Mouse (Mus musculus) liver, adult 2 months (tissue): ENCODE measurements around the gene Mapk11. TPM values are rescaled to one million over a fixed set of nuclear protein-coding genes. Genes with fewer than 3 reads are reported as not detected.
A peak's percentile ranks its signal among the peaks of the same experiment; 100 is the strongest.

Source experiments
- DNase-seq: peaks from one replicate; pipeline ENCODE4 v3.0.0-alpha.2; 2011; ENCODE audit warnings: low read depth, low spot score; ENCODE audit errors: extremely low read depth
- H3K27ac ChIP-seq: fragments of 200-500 bp; replicated peaks from 2 replicates; pipeline ENCODE4 v1.5.1; 2012; ENCODE audit warnings: low read depth, mild to moderate bottlenecking, control low read depth, inconsistent platforms, low read length; ENCODE audit not compliant: insufficient read depth
- H3K27me3 ChIP-seq: fragments of 200-500 bp; 2 replicates; pipeline ENCODE4 v1.6.1; 2012; ENCODE audit warnings: mild to moderate bottlenecking, moderate library complexity, low read length, inconsistent platforms; ENCODE audit not compliant: control insufficient read depth, insufficient read depth
- H3K36me3 ChIP-seq: fragments of 200-500 bp; 2 replicates; pipeline ENCODE4 v1.6.1; 2012; ENCODE audit warnings: low read length, inconsistent platforms; ENCODE audit not compliant: control insufficient read depth, insufficient read depth
- H3K4me1 ChIP-seq: fragments of 200-500 bp; 2 replicates; pipeline ENCODE4 v1.6.1; 2011; ENCODE audit warnings: low read length; ENCODE audit not compliant: control insufficient read depth, insufficient read depth
- H3K4me3 ChIP-seq: fragments of 200-500 bp; 2 replicates; pipeline ENCODE4 v1.5.1; 2011; ENCODE audit warnings: low read depth, mild to moderate bottlenecking, control low read depth, low read length, moderate library complexity; ENCODE audit not compliant: insufficient read depth
- H3K79me2 ChIP-seq: fragments of 200-500 bp; 2 replicates; pipeline ENCODE4 v1.6.1; 2012; ENCODE audit warnings: inconsistent platforms, mild to moderate bottlenecking, low read length, moderate library complexity; ENCODE audit not compliant: control insufficient read depth, insufficient read depth
- H3K9ac ChIP-seq: fragments of 200-500 bp; 2 replicates; pipeline ENCODE4 v1.6.1; 2012; ENCODE audit warnings: low read depth, mild to moderate bottlenecking, control low read depth, inconsistent platforms, low read length
- CTCF ChIP-seq: fragments of 200-500 bp; IDR thresholded peaks from 2 replicates; pipeline ENCODE4 v1.5.1; 2011; ENCODE audit warnings: low read depth, low read length, control low read depth
- POLR2A ChIP-seq: fragments of 200-500 bp; IDR thresholded peaks from 2 replicates; pipeline ENCODE4 v1.6.1; 2011; ENCODE audit warnings: low read length, control low read depth; ENCODE audit not compliant: insufficient read depth; ENCODE audit errors: extremely low read depth
- WGBS: fragments of 180-500 bp; shearing (Covaris S2); methylation state at CpG from one replicate; pipeline ENCODE4 v1.1.7; 2018; 5-methylcytosine and 5-hydroxymethylcytosine counted together
- polyA plus RNA-seq: library from polyadenylated mRNA; depleted of rRNA; stranded (reverse); fragments of >200 nt; gene quantifications from 2 replicates; pipeline ENCODE4 v1.2.3, GENCODE M21; 2012
- total RNA-seq: library from RNA; depleted of rRNA; stranded (reverse); fragments of >200 nt; gene quantifications from 2 replicates; pipeline ENCODE4 v1.2.3, GENCODE M21; 2014

Mapk11 gene
- total and polyA plus RNA-seq, 2 experiments: 0.74 to 1.3 TPM

- Histone ChIP-seq H3K27me3 (no peaks in the 10 kb centered on the region), H3K79me2 (no peaks in the 10 kb centered on the region), H3K4me3 (no peak overlapping the region), H3K27ac (no peak overlapping the region), H3K36me3 (peaks cover 16% of the 10 kb centered on the region; the same call in 1 of the 2 replicates), H3K4me1 (no peaks in the 10 kb centered on the region), H3K9ac (no peak overlapping the region)
- WGBS: 79% methylated on average over 13 of the region's 13 CpGs
- DNase-seq: no peak
- TF ChIP-seq POLR2A (no peak), CTCF (no peak)
Measured at GRCm38 (mm10) chr15:89106073-89106472, 43.4 kb downstream of the Mapk11 start.

- no peaks in the 10 kb centered on the region for H3K4me1 ChIP-seq
- WGBS: 93% methylated on average over 8 of the region's 8 CpGs
- peaks cover 21% of the 10 kb centered on the region; the same call in 1 of the 2 replicates for H3K36me3 ChIP-seq
- H3K27ac ChIP-seq: no peak overlapping the region
- TF ChIP-seq POLR2A: no peak
- TF ChIP-seq CTCF: no peak
- no peak overlapping the region for H3K4me3 ChIP-seq
- H3K27me3 ChIP-seq: no peaks in the 10 kb centered on the region
- no peak overlapping the region for H3K9ac ChIP-seq
- DNase-seq: no peak
- no peaks in the 10 kb centered on the region for H3K79me2 ChIP-seq
Measured at GRCm38 (mm10) chr15:89104425-89104824, 45.0 kb downstream of the Mapk11 start.

GRCm38 (mm10) chr15:89103921-89104320 is 45.5 kb downstream of the Mapk11 start:
- no peaks in the 10 kb centered on the region for H3K27me3 ChIP-seq
- DNase-seq: no peak
- H3K9ac ChIP-seq: no peak overlapping the region
- no peaks in the 10 kb centered on the region for H3K4me1 ChIP-seq
- TF ChIP-seq CTCF (no peak), POLR2A (no peak)
- H3K79me2 ChIP-seq: no peaks in the 10 kb centered on the region
- H3K27ac ChIP-seq: no peak overlapping the region
- H3K36me3 ChIP-seq: peaks cover 23% of the 10 kb centered on the region; the same call in 1 of the 2 replicates
- 90% methylated on average over 10 of the region's 10 CpGs for WGBS
- no peak overlapping the region for H3K4me3 ChIP-seq

GRCm38 (mm10) chr15:89102646-89103045 is 46.8 kb downstream of the Mapk11 start:
- Histone ChIP-seq H3K79me2 (no peaks in the 10 kb centered on the region), H3K27ac (no peak overlapping the region), H3K9ac (no peak overlapping the region), H3K4me1 (no peaks in the 10 kb centered on the region), H3K27me3 (no peaks in the 10 kb centered on the region), H3K36me3 (peaks cover 27% of the 10 kb centered on the region), H3K4me3 (no peak overlapping the region)
- DNase-seq: no peak
- WGBS: 67% methylated on average over 5 of the region's 5 CpGs
- TF ChIP-seq POLR2A (no peak), CTCF (no peak)

GRCm38 (mm10) chr15:89100823-89101222 is 48.6 kb downstream of the Mapk11 start:
- 89% methylated on average over 12 of the region's 12 CpGs for whole genome bisulfite sequencing
- Histone ChIP-seq H3K79me2 (no peaks in the 10 kb centered on the region), H3K27ac (no peak overlapping the region), H3K9ac (no peak overlapping the region), H3K27me3 (no peaks in the 10 kb centered on the region), H3K4me1 (no peaks in the 10 kb centered on the region), H3K4me3 (no peak overlapping the region), H3K36me3 (peaks cover 42% of the 10 kb centered on the region)
- 0 out of 2 replicates have a peak, but pooled peaks have one; percentile 5 for TF ChIP-seq POLR2A
- TF ChIP-seq CTCF: no peak
- DNase-seq: no peak

GRCm38 (mm10) chr15:89098616-89099015 is 50.8 kb downstream of the Mapk11 start:
- H3K9ac ChIP-seq: no peak overlapping the region
- H3K79me2 ChIP-seq: no peaks in the 10 kb centered on the region
- H3K4me1 ChIP-seq: no peaks in the 10 kb centered on the region
- 90% methylated on average over 7 of the region's 7 CpGs for WGBS
- no peak for DNase-seq
- H3K36me3 ChIP-seq: peaks cover 58% of the 10 kb centered on the region
- no peak overlapping the region for H3K27ac ChIP-seq
- TF ChIP-seq CTCF (no peak), POLR2A (no peak)
- H3K4me3 ChIP-seq: no peak overlapping the region
- no peaks in the 10 kb centered on the region for H3K27me3 ChIP-seq
